Mouse (Mus musculus) thymus, postnatal 25 days (tissue): Measurements from ENCODE around the gene Impg1.

ENCODE experiments used
- DNase-seq: peaks from one replicate; pipeline ENCODE4 v3.0.0; 2022

Impg1 gene

DNA sequence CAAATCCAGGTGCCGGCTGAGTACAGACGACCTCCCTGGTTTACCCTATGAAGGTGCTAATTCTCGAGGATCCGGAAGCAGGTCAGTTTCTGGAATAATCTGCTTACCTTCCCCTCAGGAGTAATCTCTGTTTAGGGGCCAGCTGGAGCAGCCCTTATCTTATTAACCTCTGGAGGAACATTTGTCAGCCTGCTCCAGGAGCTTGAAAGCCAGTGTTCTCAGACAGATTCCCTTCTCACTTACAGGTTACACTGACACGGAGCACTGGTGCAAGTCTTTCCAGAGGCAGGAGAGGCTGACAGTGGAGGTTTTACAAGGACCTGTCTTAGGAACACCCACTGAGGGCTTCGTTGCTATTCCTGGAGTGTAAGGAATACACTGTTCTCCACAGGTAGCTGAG is at the start of gene Impg1:
Impg1 (minus strand) TSS at position 101 of the 400 bp plus-strand sequence.
- no peak for DNase-seq

DNA sequence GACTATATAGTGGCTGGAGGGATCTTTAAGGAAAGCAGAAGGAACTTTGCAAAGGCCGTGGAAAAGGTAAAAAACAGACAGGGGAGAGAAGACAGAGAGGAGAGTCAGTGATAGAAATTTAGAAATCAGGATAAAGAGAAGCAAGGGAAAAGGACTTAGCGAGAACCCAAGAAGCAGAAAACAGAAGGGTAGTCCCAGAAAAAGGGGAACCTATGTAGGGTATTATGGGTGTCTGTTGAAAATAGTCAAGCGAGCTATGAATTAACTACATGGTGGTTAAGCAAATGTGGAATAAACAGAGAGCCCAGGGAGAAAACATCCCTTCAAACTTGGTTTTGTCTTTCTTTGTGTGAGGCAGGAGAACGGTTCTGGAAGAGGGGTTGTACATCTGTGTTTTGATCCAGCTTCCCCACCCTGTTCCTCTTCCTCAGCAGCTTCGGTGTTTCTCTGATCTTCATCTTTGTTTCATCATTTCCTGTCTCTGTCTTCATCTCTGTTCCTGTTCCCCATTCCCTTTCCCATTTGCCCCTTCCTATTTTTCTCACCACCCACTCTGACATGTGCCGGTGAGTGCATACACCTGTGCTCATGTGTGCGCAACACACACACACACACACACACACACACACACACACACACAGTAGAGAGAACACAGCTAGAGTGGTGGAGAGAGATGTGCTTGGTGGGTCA is 44.3 kb upstream of the Impg1 start:
- no peak for DNase-seq

- DNase-seq, result no peak
Observed at GRCm38 (mm10) chr9:80504496-80505012, 39.3 kb upstream of the Impg1 start.

DNA sequence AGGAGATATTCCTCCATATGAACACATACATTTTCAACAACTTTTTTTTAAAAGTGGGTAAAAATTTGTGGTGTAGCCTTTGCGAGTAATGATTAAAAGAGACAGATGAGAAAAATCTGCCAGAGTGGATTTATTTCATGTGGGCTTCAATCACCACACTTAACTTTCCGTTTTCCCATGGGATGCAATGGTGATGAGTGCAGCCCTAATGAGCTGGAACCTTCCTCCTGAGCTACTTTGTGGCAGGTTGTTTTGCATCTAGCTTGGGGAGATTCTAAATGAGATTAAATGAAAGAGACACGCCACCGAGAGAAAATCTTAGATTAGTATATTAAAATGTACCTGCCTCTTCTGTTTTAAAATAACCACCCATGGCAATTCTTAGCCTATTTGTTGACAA is 26.3 kb upstream of the Impg1 start:
- DNase-seq, result no peak

DNA sequence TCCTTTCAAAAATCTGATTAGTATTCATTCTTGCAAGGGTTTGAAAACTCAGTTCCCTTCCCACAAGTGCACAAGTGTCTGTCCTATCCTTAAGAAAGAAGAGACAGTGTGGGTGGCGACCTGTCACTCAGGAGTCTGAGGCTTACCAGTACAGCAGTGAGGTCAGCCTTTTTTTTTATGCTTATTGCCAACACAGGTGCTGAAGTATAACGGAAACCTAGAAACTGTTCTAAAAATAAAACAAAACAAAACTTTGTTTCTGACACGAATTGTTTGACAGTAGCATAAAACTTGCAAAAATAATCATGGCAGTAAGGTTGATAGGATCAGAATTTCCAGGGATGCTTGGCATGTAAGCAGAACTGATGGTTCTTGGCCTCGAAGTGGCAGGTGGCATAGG is 4.9 kb downstream of the Impg1 start:
- DNase-seq, result peak; percentile 2

GRCm38 (mm10) chr9:80450467-80451261 is 14.6 kb downstream of the Impg1 start:
- no peak for DNase-seq

GRCm38 (mm10) chr9:80441096-80441710 is 24.1 kb downstream of the Impg1 start:
- DNase-seq, result peak; percentile 16

DNA sequence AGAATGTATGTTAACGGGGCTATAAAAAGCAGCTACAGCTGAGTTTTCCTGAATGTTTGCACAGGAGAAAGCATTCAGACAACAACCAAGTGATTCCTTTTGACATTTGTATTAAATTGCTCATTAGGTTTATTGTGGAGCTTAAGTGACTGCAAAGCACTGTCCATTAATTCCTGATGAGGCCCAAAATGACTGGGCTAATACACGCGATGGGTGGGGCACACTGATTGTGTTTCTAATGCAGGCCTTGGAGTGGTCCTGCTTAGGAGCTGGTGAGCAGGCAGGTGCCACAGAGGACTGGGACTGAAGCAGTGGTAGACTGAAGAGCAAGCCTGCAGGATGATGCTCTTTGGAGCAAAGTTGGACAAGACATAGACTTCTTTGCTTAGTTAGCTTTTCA is 73.9 kb downstream of the Impg1 start:
- DNase-seq, result no peak

DNA sequence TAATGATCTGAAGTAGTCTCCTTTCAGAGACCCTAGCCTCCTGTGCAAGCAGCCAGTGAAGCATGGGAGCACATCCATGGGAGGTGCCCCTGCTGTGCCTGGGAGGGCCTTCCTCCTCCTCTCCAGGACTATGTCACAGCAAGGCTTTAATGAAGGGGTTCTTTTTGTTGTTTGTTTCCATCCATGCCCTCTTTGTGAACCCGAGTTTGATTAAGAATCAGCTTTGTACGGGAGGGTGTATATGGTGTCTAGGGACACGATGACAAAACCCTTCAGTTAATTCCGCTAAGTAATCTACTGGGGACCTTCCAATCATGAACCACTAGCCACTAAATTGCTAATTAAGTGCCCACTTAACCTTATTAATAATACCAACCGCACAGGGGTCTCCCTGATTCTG is 74.3 kb downstream of the Impg1 start:
- no peak for DNase-seq

DNA sequence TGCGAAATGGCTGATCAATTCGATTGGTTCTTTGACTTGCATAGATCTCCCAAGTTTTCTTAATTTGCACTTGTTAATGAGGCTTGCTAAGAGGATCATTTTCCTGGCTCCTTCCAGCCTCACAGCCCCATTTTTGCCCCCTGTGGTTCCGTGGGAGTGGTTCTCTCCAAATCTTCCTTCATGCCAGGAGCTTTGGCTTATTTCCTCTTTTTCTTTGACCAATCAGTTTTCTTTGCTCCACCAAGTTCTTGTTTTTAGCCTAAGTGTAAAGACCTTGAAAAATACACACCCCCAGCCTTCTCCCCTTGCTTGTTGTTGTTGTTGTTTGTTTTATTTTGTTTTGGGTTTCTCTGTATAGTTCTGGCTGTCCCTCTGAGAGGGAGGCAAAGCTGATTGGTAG is 77.4 kb downstream of the Impg1 start:
- no peak for DNase-seq

- DNase-seq, result peak; percentile 6
Observed at GRCm38 (mm10) chr9:80386492-80386891, 78.8 kb downstream of the Impg1 start.

DNA sequence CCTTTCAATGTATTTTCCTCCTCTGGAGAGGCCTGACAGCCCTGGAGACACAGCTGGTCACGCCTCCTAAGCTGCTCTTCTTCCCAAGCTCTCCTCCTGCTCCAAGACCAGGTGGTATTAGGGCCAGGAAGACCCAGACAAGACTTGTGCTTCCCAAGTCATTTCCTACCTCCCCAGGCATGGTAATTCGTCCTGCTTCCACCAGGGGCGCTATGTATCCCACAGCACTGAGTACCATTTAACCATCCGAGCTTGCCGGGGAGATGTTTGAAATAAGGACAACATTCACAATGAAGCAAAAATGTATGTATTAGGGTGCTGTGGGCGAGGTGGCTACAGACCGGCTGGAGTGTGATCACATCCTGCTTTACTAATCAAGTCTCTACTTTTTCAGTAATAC is 79.3 kb downstream of the Impg1 start:
- peak; percentile 54 for DNase-seq

GRCm38 (mm10) chr9:80382711-80383110 is 82.6 kb downstream of the Impg1 start:
- DNase-seq, result no peak

DNA sequence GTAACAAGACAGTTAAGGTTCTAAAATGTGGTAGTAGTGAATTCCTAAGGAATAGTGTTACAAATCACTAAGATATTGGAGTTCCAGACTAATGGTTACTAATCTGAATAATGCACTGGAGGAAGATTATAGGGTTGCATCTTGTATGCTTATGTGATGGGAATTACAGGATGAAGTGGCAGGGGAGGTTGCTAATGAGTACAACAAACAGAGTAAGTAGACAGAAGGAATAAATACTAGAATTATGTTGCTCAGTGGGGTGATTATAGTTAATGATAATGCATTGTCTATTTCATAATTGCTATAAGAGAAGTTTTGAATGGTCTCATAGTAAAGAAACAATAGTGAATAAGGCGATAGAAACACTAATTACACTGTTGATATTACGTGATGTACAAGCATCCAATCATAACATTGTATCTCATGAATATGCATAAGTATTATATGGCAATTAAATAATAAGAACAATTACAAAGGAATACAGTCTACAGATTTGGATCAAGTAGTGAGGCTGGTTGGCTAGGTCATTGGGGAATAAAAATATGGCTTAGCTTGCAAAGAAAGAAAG is 85.1 kb downstream of the Impg1 start:
- DNase-seq, result no peak

GRCm38 (mm10) chr9:80374100-80374499 is 91.2 kb downstream of the Impg1 start:
- DNase-seq, result no peak

GRCm38 (mm10) chr9:80373304-80373739 is 92.0 kb downstream of the Impg1 start:
- no peak for DNase-seq

GRCm38 (mm10) chr9:80368636-80369035 is 96.6 kb downstream of the Impg1 start:
- no peak for DNase-seq

- no peak for DNase-seq
Observed at GRCm38 (mm10) chr9:80367520-80368204, 97.6 kb downstream of the Impg1 start.

GRCm38 (mm10) chr9:80360063-80360462 is 105.2 kb downstream of the Impg1 start:
- no peak for DNase-seq

GRCm38 (mm10) chr9:80351678-80352331 is 113.5 kb downstream of the Impg1 start:
- DNase-seq, result no peak

- DNase-seq, result no peak
Observed at GRCm38 (mm10) chr9:80351295-80351677, 114.0 kb downstream of the Impg1 start.

DNA sequence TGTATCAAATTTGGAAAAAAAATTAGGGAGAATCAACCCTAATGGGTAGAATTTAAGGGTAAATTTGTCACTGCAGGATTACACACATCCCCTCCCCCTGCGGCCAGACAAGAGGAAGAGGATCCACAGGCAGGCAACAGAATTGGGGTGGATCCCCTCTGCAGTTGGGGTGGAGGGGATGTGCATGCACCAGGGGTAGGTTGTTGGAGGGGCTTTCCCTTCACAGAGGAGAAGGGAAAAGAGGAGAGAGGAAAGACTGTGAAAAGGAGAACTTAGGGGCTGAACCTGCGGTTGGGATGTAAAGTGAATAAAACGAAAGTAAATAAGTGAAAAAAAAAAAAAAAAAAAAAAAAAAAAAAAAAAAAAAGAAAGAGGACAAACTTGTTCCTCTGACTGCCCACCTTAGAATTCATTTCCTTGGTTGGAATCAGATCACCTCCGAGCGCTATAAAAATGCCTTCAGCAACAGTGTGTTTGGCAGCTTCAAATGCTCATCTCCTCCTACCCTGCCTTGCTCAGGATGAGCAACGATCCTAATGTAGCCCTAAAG is 120.8 kb downstream of the Impg1 start:
- DNase-seq, result no peak
